In the genomic region with DNA sequence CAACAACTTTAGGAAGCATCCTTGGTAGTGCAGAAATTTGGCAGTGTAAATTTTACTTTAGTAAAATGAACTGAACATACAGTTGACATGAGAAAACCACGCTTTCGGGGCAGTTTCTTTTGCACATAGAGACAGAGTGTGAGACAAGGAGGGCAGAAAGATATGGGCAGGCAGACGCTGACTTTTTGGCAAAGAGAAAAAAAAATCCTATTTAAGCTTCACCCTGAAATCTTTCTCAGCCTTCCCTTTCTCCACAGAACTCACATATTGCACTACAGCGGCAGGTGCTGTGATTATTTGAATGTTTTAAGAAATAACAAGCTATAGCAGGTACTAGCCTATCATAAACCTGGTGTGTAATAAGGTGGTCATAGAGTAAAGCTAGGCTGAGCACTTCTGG, we compare ENCODE assay signal across 9 mouse cellular contexts. TPM values are rescaled to one million over a fixed set of nuclear protein-coding genes. Genes with fewer than 3 reads are reported as not detected.
A peak's percentile ranks its signal among the peaks of the same experiment; 100 is the strongest.
DNase-seq lines count a peak whose midpoint lies in the region; ATAC-seq lines count a peak whose summit lies in the region.
"Had no signal": no experiment of that assay in that cellular context is flagged by ENCODE, and none has a peak within 500 bp of the region (broad histone marks: within the 10 kb centered on the region; RNA-seq: fewer than 3 reads in every experiment).

No protein-coding gene starts in this region.

- no peak for ATAC-seq in heart, embryonic 16.5 days (replicated peaks; ENCODE audit: extremely low read depth, insufficient read depth, low FRiP score)
- no peak for ATAC-seq in neural tube, embryonic 11.5 days (ENCODE audit: insufficient read depth, low FRiP score, low TSS enrichment)
- ATAC-seq in intestine, embryonic 16.5 days = no peak

- no peak overlapping the region for H3K27ac ChIP-seq in heart, embryonic 16.5 days (ENCODE audit: low read length)
- H3K27ac ChIP-seq in neural tube, embryonic 11.5 days (ENCODE audit: low read depth, low read length) = no peak overlapping the region
- no peak overlapping the region for H3K27ac ChIP-seq in intestine, embryonic 16.5 days (ENCODE audit: low read length)

- H3K4me1 ChIP-seq in heart, embryonic 16.5 days (ENCODE audit: control insufficient read depth, insufficient read depth, low read length) = no peaks in the 10 kb centered on the region
- peaks cover 13% of the 10 kb centered on the region; the same call in 1 of the 2 replicates for H3K4me1 ChIP-seq in neural tube, embryonic 11.5 days (ENCODE audit: control insufficient read depth, insufficient read depth, low read length)
- peaks cover 15% of the 10 kb centered on the region for H3K4me1 ChIP-seq in intestine, embryonic 16.5 days (ENCODE audit: control insufficient read depth, insufficient read depth, low read length)

- peaks cover 41% of the 10 kb centered on the region for H3K27me3 ChIP-seq in heart, embryonic 16.5 days (ENCODE audit: control insufficient read depth, insufficient read depth, low read length)
- peaks cover 7% of the 10 kb centered on the region; the same call in 1 of the 2 replicates for H3K27me3 ChIP-seq in neural tube, embryonic 11.5 days (ENCODE audit: control insufficient read depth, insufficient read depth, low read length)
- peaks cover 6% of the 10 kb centered on the region; the same call in 1 of the 2 replicates for H3K27me3 ChIP-seq in intestine, embryonic 16.5 days (replicated peaks; ENCODE audit: control insufficient read depth, insufficient read depth, low read length)

- H3K9ac ChIP-seq in heart, embryonic 16.5 days (ENCODE audit: low read length) = no peak overlapping the region
- peak overlapping the region; percentile 9; the same call in 1 of the 2 replicates for H3K9ac ChIP-seq in neural tube, embryonic 11.5 days (ENCODE audit: low read length)
- no peak overlapping the region for H3K9ac ChIP-seq in intestine, embryonic 16.5 days (ENCODE audit: low read depth, low read length)

- no peaks in the 10 kb centered on the region for H3K36me3 ChIP-seq in heart, embryonic 16.5 days (ENCODE audit: control insufficient read depth, insufficient read depth)
- no peaks in the 10 kb centered on the region; the same call in 1 of the 2 replicates for H3K36me3 ChIP-seq in neural tube, embryonic 11.5 days (ENCODE audit: control insufficient read depth, insufficient read depth, low read length)
- H3K36me3 ChIP-seq in intestine, embryonic 16.5 days (ENCODE audit: control insufficient read depth, insufficient read depth, low read length) = no peaks in the 10 kb centered on the region

- WGBS in heart, embryonic 16.5 days = 39% methylated on average over 4 of the region's 4 CpGs
- 9% methylated on average over 4 of the region's 4 CpGs for WGBS in neural tube, embryonic 11.5 days
- 67% methylated on average over 4 of the region's 4 CpGs for WGBS in intestine, embryonic 16.5 days

- peak overlapping the region; percentile 40 for H3K4me2 ChIP-seq in heart, embryonic 16.5 days (ENCODE audit: low read depth, low read length)
- peak overlapping the region; percentile 59 for H3K4me2 ChIP-seq in neural tube, embryonic 11.5 days (ENCODE audit: low read depth)
- peak overlapping the region; percentile 10; the same call in 1 of the 2 replicates for H3K4me2 ChIP-seq in intestine, embryonic 16.5 days (ENCODE audit: low read depth, low read length)

- H3K4me3 ChIP-seq in heart, embryonic 16.5 days (ENCODE audit: low read length) = no peak overlapping the region
- peak overlapping the region; percentile 10; the same call in 1 of the 2 replicates for H3K4me3 ChIP-seq in neural tube, embryonic 11.5 days (ENCODE audit: low read depth, low read length)
- H3K4me3 ChIP-seq in intestine, embryonic 16.5 days (ENCODE audit: low read length) = 0 out of 2 replicates have a peak overlapping the region, but pooled peaks have one; percentile 12

- intact Hi-C loops in heart, postnatal 36 days (cut with DNase I) = loop anchor here (2.0 to 10.0 kb wide), 6 partner anchors 17 to 1791 kb away; no protein-coding TSS in a partner anchor

- H3K9me3 ChIP-seq in heart, embryonic 16.5 days (replicated peaks; ENCODE audit: control insufficient read depth, low read length) = no peaks in the 10 kb centered on the region
- no peaks in the 10 kb centered on the region for H3K9me3 ChIP-seq in neural tube, embryonic 11.5 days (ENCODE audit: control insufficient read depth, low read length)
- H3K9me3 ChIP-seq in intestine, embryonic 16.5 days (ENCODE audit: control insufficient read depth, low read length) = no peaks in the 10 kb centered on the region

- DNase-seq in heart, postnatal 36 days = no peak
- no peak for DNase-seq in neural tube, embryonic 11.5 days (ENCODE audit: low spot score)
- no peak for DNase-seq in neural tube, embryonic 10.5 days (ENCODE audit: extremely low spot score, low spot score)
- no peak for DNase-seq in frontal cortex, adult 2 months (ENCODE audit: extremely low spot score in 1 of 2, low spot score in 1 of 2)
- no peak for DNase-seq in right cerebral cortex, adult 18-20 months
- no peak for DNase-seq in urinary bladder, postnatal 4 days (ENCODE audit: low spot score in 2 of 2)
- DNase-seq: cerebellum, adult 11-12 months had no signal

RNA-seq across cellular contexts. Expression of gene Nr2f2, which starts 3.2 kb away (rescaled TPM):
- polyA plus RNA-seq in heart, embryonic 16.5 days (2015; fragmentation: Nextera tagmentation; extraction: Ambion mirVana) = 15.4 and 20.0 TPM in 2 replicates
- total RNA-seq in heart, postnatal 36 days (2021) = 10 to 100 TPM; 18.9 to 23.9 TPM
- polyA plus RNA-seq in neural tube, embryonic 11.5 days (2014; fragmentation: Nextera tagmentation; extraction: Ambion mirVana) = 88.5 and 95.9 TPM in 2 replicates
- 22.2 and 24.6 TPM in 2 replicates for polyA plus RNA-seq in intestine, embryonic 16.5 days (2015; fragmentation: Nextera tagmentation; extraction: Ambion mirVana)
- polyA plus RNA-seq in frontal cortex, adult 2 months (2012; rRNA removed) = 29.0 and 30.2 TPM in 2 replicates
